32 mouse cellular contexts compared by ENCODE assay signal in genomic region chr11:33596655-33597054, GRCm38 (mm10). TPM values are rescaled to one million over a fixed set of nuclear protein-coding genes. Genes with fewer than 3 reads are reported as not detected.
DNase-seq lines count a peak whose midpoint lies in the region; ATAC-seq and TF ChIP-seq lines count a peak whose summit lies in the region.
"Had no signal": no experiment of that assay in that cellular context is flagged by ENCODE, and none has a peak within 500 bp of the region (broad histone marks: within the 10 kb centered on the region; RNA-seq: fewer than 3 reads in every experiment).

No protein-coding gene starts in this region.

- no peaks in the 10 kb centered on the region for H3K36me3 ChIP-seq in forebrain, embryonic 14.5 days (ENCODE audit: control insufficient read depth, insufficient read depth, low read length)
- H3K36me3 ChIP-seq in forebrain, embryonic 11.5 days (ENCODE audit: control insufficient read depth, insufficient read depth, low read length) = no peaks in the 10 kb centered on the region
- no peaks in the 10 kb centered on the region for H3K36me3 ChIP-seq in kidney, adult 2 months (ENCODE audit: control insufficient read depth, insufficient read depth, low read length)
- H3K36me3 ChIP-seq in kidney, embryonic 15.5 days = no peaks in the 10 kb centered on the region
- H3K36me3 ChIP-seq in neural tube, embryonic 13.5 days = no peaks in the 10 kb centered on the region
- no peaks in the 10 kb centered on the region for H3K36me3 ChIP-seq in neural tube, embryonic 14.5 days (ENCODE audit: control insufficient read depth, insufficient read depth, low read length)
- H3K36me3 ChIP-seq: embryonic facial prominence, embryonic 12.5 days; embryonic facial prominence, embryonic 15.5 days; hindbrain, embryonic 12.5 days; hindbrain, embryonic 15.5 days had no signal

- H3K4me3 ChIP-seq in forebrain, embryonic 14.5 days (ENCODE audit: low read depth, low read length) = no peak overlapping the region
- no peak overlapping the region for H3K4me3 ChIP-seq in forebrain, embryonic 11.5 days (ENCODE audit: low read depth, low read length)
- H3K4me3 ChIP-seq in kidney, adult 2 months (ENCODE audit: insufficient read depth, low read depth, low read length) = no peak overlapping the region
- H3K4me3 ChIP-seq in kidney, embryonic 15.5 days (replicated peaks) = no peak overlapping the region
- H3K4me3 ChIP-seq in neural tube, embryonic 13.5 days = no peak overlapping the region
- H3K4me3 ChIP-seq in neural tube, embryonic 14.5 days (ENCODE audit: low read depth, low read length) = no peak overlapping the region
- H3K4me3 ChIP-seq: embryonic facial prominence, embryonic 12.5 days; embryonic facial prominence, embryonic 15.5 days; hindbrain, embryonic 12.5 days; hindbrain, embryonic 15.5 days had no signal

- TF ChIP-seq CTCF in kidney, adult 2 months (conservative IDR thresholded peaks at IDR 0.05; ENCODE audit: insufficient read depth, insufficient read length, low read depth, low read length) = no peak

- no peaks in the 10 kb centered on the region for H3K4me1 ChIP-seq in forebrain, embryonic 14.5 days (ENCODE audit: control insufficient read depth, insufficient read depth, low read length)
- H3K4me1 ChIP-seq in forebrain, embryonic 11.5 days (replicated peaks; ENCODE audit: control insufficient read depth, insufficient read depth, low read length) = no peaks in the 10 kb centered on the region
- no peaks in the 10 kb centered on the region for H3K4me1 ChIP-seq in kidney, adult 2 months (ENCODE audit: control insufficient read depth, insufficient read depth, low read length)
- 0 out of 2 replicates have a peak, but pooled peaks cover 4% of the 10 kb centered on the region for H3K4me1 ChIP-seq in kidney, embryonic 15.5 days
- peaks cover 17% of the 10 kb centered on the region for H3K4me1 ChIP-seq in neural tube, embryonic 13.5 days (replicated peaks)
- H3K4me1 ChIP-seq in neural tube, embryonic 14.5 days (ENCODE audit: control insufficient read depth, insufficient read depth, low read length) = no peaks in the 10 kb centered on the region; the same call in 1 of the 2 replicates
- H3K4me1 ChIP-seq: embryonic facial prominence, embryonic 12.5 days; embryonic facial prominence, embryonic 15.5 days; hindbrain, embryonic 15.5 days had no signal

- WGBS in forebrain, embryonic 14.5 days = 73% methylated on average over 4 of the region's 4 CpGs
- WGBS in forebrain, embryonic 11.5 days = 79% methylated on average over 4 of the region's 4 CpGs
- 62% methylated on average over 4 of the region's 4 CpGs for WGBS in kidney, adult 2 months
- 59% methylated on average over 4 of the region's 4 CpGs for WGBS in kidney, embryonic 15.5 days
- WGBS in neural tube, embryonic 13.5 days = 64% methylated on average over 4 of the region's 4 CpGs
- WGBS in neural tube, embryonic 14.5 days = 69% methylated on average over 4 of the region's 4 CpGs

- no peaks in the 10 kb centered on the region for H3K9me3 ChIP-seq in forebrain, embryonic 14.5 days (replicated peaks; ENCODE audit: control insufficient read depth, low read length)
- no peaks in the 10 kb centered on the region for H3K9me3 ChIP-seq in forebrain, embryonic 11.5 days (ENCODE audit: control insufficient read depth, low read length)
- no peaks in the 10 kb centered on the region for H3K9me3 ChIP-seq in kidney, embryonic 15.5 days (replicated peaks)
- no peaks in the 10 kb centered on the region for H3K9me3 ChIP-seq in neural tube, embryonic 13.5 days
- H3K9me3 ChIP-seq in neural tube, embryonic 14.5 days (ENCODE audit: control insufficient read depth, low read length) = no peaks in the 10 kb centered on the region
- H3K9me3 ChIP-seq: embryonic facial prominence, embryonic 12.5 days; embryonic facial prominence, embryonic 15.5 days; hindbrain, embryonic 12.5 days; hindbrain, embryonic 15.5 days had no signal

- H3K4me2 ChIP-seq in forebrain, embryonic 14.5 days (ENCODE audit: low read length) = no peak overlapping the region
- no peak overlapping the region for H3K4me2 ChIP-seq in forebrain, embryonic 11.5 days (ENCODE audit: low read depth, low read length, severe bottlenecking)
- H3K4me2 ChIP-seq in kidney, embryonic 15.5 days = no peak overlapping the region
- H3K4me2 ChIP-seq in neural tube, embryonic 13.5 days = no peak overlapping the region
- no peak overlapping the region for H3K4me2 ChIP-seq in neural tube, embryonic 14.5 days (ENCODE audit: low read depth, low read length)
- H3K4me2 ChIP-seq: embryonic facial prominence, embryonic 12.5 days; embryonic facial prominence, embryonic 15.5 days; heart, embryonic 11.5 days; hindbrain, embryonic 12.5 days; hindbrain, embryonic 15.5 days had no signal

- H3K27me3 ChIP-seq in forebrain, embryonic 14.5 days (replicated peaks; ENCODE audit: control insufficient read depth, insufficient read depth, low read length) = no peaks in the 10 kb centered on the region
- no peaks in the 10 kb centered on the region for H3K27me3 ChIP-seq in forebrain, embryonic 11.5 days (ENCODE audit: control insufficient read depth, insufficient read depth, low read length)
- no peaks in the 10 kb centered on the region for H3K27me3 ChIP-seq in kidney, adult 2 months (replicated peaks; ENCODE audit: control insufficient read depth, insufficient read depth, low read length)
- H3K27me3 ChIP-seq in kidney, embryonic 15.5 days = no peaks in the 10 kb centered on the region
- H3K27me3 ChIP-seq in neural tube, embryonic 13.5 days = no peaks in the 10 kb centered on the region
- H3K27me3 ChIP-seq in neural tube, embryonic 14.5 days (ENCODE audit: control insufficient read depth, insufficient read depth, low read length) = no peaks in the 10 kb centered on the region
- H3K27me3 ChIP-seq: embryonic facial prominence, embryonic 12.5 days; embryonic facial prominence, embryonic 15.5 days; hindbrain, embryonic 12.5 days; hindbrain, embryonic 15.5 days had no signal

- peak; percentile 23 for DNase-seq in forebrain, embryonic 14.5 days (ENCODE audit: low spot score)
- DNase-seq in forebrain, embryonic 11.5 days (ENCODE audit: low spot score) = no peak
- peak; percentile 4 for DNase-seq in kidney, adult 2 months
- DNase-seq in neural tube, embryonic 10.5 days (ENCODE audit: extremely low spot score, low spot score) = no peak
- DNase-seq in gastrocnemius, postnatal 4 days (ENCODE audit: low spot score in 2 of 2) = no peak
- DNase-seq: adrenal gland, adult 2 months; adrenal gland, postnatal 14 days; cerebellum, adult 11-12 months; cerebellum, adult 8-10 months; cerebellum, postnatal 10 days; cerebellum, postnatal 36 days; gastrocnemius, postnatal 10 days; gastrocnemius, postnatal 36 days had no signal

- no peak for ATAC-seq in forebrain, embryonic 14.5 days
- ATAC-seq in forebrain, embryonic 11.5 days (replicated peaks; ENCODE audit: low FRiP score) = no peak
- ATAC-seq in kidney, embryonic 15.5 days (replicated peaks; ENCODE audit: low FRiP score) = no peak; the same call in 1 of the 2 replicates
- 0 out of 2 replicates have a peak, but pooled peaks have one; percentile 19 for ATAC-seq in neural tube, embryonic 13.5 days (ENCODE audit: low read depth)
- ATAC-seq in neural tube, embryonic 14.5 days (ENCODE audit: low read depth) = 0 out of 2 replicates have a peak, but pooled peaks have one; percentile 58
- ATAC-seq: CD4-positive, CD25-positive, alpha-beta regulatory T cell, adult 4 months had no signal

- no peak overlapping the region for H3K9ac ChIP-seq in forebrain, embryonic 14.5 days (ENCODE audit: low read length)
- H3K9ac ChIP-seq in forebrain, embryonic 11.5 days (ENCODE audit: low read length) = no peak overlapping the region
- H3K9ac ChIP-seq in kidney, embryonic 15.5 days = no peak overlapping the region
- no peak overlapping the region for H3K9ac ChIP-seq in neural tube, embryonic 13.5 days
- H3K9ac ChIP-seq in neural tube, embryonic 14.5 days (replicated peaks; ENCODE audit: low read depth, low read length) = no peak overlapping the region
- H3K9ac ChIP-seq: embryonic facial prominence, embryonic 12.5 days; embryonic facial prominence, embryonic 15.5 days; hindbrain, embryonic 12.5 days; hindbrain, embryonic 15.5 days had no signal

- no peak for TF ChIP-seq POLR2A in kidney, adult 2 months (IDR thresholded peaks at IDR 0.05; ENCODE audit: low read depth, low read length)

- H3K27ac ChIP-seq in forebrain, embryonic 14.5 days (ENCODE audit: low read depth, low read length) = no peak overlapping the region
- no peak overlapping the region for H3K27ac ChIP-seq in forebrain, embryonic 11.5 days (ENCODE audit: low read depth, low read length)
- no peak overlapping the region for H3K27ac ChIP-seq in kidney, adult 2 months (ENCODE audit: insufficient read depth, low read depth, low read length)
- H3K27ac ChIP-seq in kidney, embryonic 15.5 days = no peak overlapping the region
- H3K27ac ChIP-seq in neural tube, embryonic 13.5 days (replicated peaks) = no peak overlapping the region; the same call in 1 of the 2 replicates
- H3K27ac ChIP-seq in neural tube, embryonic 14.5 days (ENCODE audit: low read depth, low read length) = no peak overlapping the region
- H3K27ac ChIP-seq: embryonic facial prominence, embryonic 12.5 days; embryonic facial prominence, embryonic 15.5 days; hindbrain, embryonic 12.5 days; hindbrain, embryonic 15.5 days had no signal

RNA-seq across cellular contexts. Expression of gene D130052B06Rik, which starts 2.4 kb away (rescaled TPM):
- polyA plus RNA-seq in forebrain, embryonic 14.5 days (2014; fragmentation: Nextera tagmentation; extraction: Ambion mirVana) = not detected in 2 replicates
- not detected in 2 replicates for polyA plus RNA-seq in forebrain, embryonic 11.5 days (2014; fragmentation: Nextera tagmentation; extraction: Ambion mirVana)
- not detected in 2 replicates for polyA plus RNA-seq in kidney, adult 2 months (2012; rRNA removed)
- polyA plus RNA-seq in kidney, embryonic 15.5 days (2015; fragmentation: Nextera tagmentation; extraction: Ambion mirVana) = not detected in 2 replicates
- polyA plus RNA-seq in neural tube, embryonic 13.5 days (2015; fragmentation: Nextera tagmentation; extraction: Ambion mirVana) = 2.0 and 3.9 TPM in 2 replicates
- 0.33 TPM in 1 of 2 replicates, not detected in the other for polyA plus RNA-seq in neural tube, embryonic 14.5 days (2014; fragmentation: Nextera tagmentation; extraction: Ambion mirVana)
- total RNA-seq in gastrocnemius, postnatal 4 days (2021) = not detected
- total RNA-seq: adrenal gland, adult 2 months; adrenal gland, postnatal 14 days; gastrocnemius, adult 18-20 months; gastrocnemius, postnatal 10 days; gastrocnemius, postnatal 36 days; heart, adult 8-10 months; heart, postnatal 25 days; hematopoietic stem cell, adult 5-6 weeks; MEL had no signal
- polyA plus RNA-seq: adrenal gland, adult 2 months; C2C12; CD4-positive, CD25-positive, alpha-beta regulatory T cell, adult 4 months; cortical plate, adult 2 months; embryonic facial prominence, embryonic 15.5 days; heart, embryonic 11.5 days; heart, embryonic 14.5 days; heart, postnatal 0 days; hindbrain, embryonic 15.5 days; intestine, embryonic 14.5 days had no signal

RNA-seq across cellular contexts. Expression of gene Gabrp, which starts 17.9 kb away (rescaled TPM):
- not detected in 2 replicates for polyA plus RNA-seq in forebrain, embryonic 14.5 days (2014; fragmentation: Nextera tagmentation; extraction: Ambion mirVana)
- polyA plus RNA-seq in forebrain, embryonic 11.5 days (2014; fragmentation: Nextera tagmentation; extraction: Ambion mirVana) = 2.8 and 5.5 TPM in 2 replicates
- polyA plus RNA-seq in kidney, adult 2 months (2012; rRNA removed) = 0.18 and 0.31 TPM in 2 replicates
- polyA plus RNA-seq in kidney, embryonic 15.5 days (2015; fragmentation: Nextera tagmentation; extraction: Ambion mirVana) = 0.74 and 1.2 TPM in 2 replicates
- 0.15 and 0.74 TPM in 2 replicates for polyA plus RNA-seq in neural tube, embryonic 13.5 days (2015; fragmentation: Nextera tagmentation; extraction: Ambion mirVana)
- not detected in 2 replicates for polyA plus RNA-seq in neural tube, embryonic 14.5 days (2014; fragmentation: Nextera tagmentation; extraction: Ambion mirVana)
- not detected for total RNA-seq in gastrocnemius, postnatal 4 days (2021)
- total RNA-seq: adrenal gland, adult 2 months; adrenal gland, postnatal 14 days; gastrocnemius, adult 18-20 months; gastrocnemius, postnatal 10 days; gastrocnemius, postnatal 36 days; heart, postnatal 25 days; hematopoietic stem cell, adult 5-6 weeks; MEL had no signal
- polyA plus RNA-seq: adrenal gland, adult 2 months; C2C12; CD4-positive, CD25-positive, alpha-beta regulatory T cell, adult 4 months; cortical plate, adult 2 months; heart, embryonic 14.5 days; heart, postnatal 0 days; hindbrain, embryonic 15.5 days; intestine, embryonic 14.5 days had no signal

Comparison
In these comparisons a context has a peak if more than half of its experiments do, and no peak if none do; other contexts are left out.
1. DNase-seq: peak in forebrain, embryonic 14.5 days (single experiment) and kidney, adult 2 months (single experiment); none in forebrain, embryonic 11.5 days (single experiment), neural tube, embryonic 10.5 days (single experiment) and gastrocnemius, postnatal 4 days (0 of 2).
2. ATAC-seq: peak in neural tube, embryonic 13.5 days (single experiment) and neural tube, embryonic 14.5 days (single experiment); none in forebrain, embryonic 14.5 days (single experiment), forebrain, embryonic 11.5 days (single experiment) and kidney, embryonic 15.5 days (single experiment).